Mouse (Mus musculus) forebrain, embryonic 15.5 days (tissue): ENCODE results near the gene Sarm1. TPM values are rescaled to one million over a fixed set of nuclear protein-coding genes. Genes with fewer than 3 reads are reported as not detected.

Experiments used
- ATAC-seq: fragments of 200-750 bp; cut with Nextera tagmentation; replicated peaks from 2 replicates; pipeline ENCODE4 v1.8.0; 2017; ENCODE audit warnings: mild to moderate bottlenecking, moderate TSS enrichment, moderate library complexity
- H3K27ac ChIP-seq: fragments of 300-500 bp; sonication (generic); replicated peaks from 2 replicates; pipeline ENCODE4 v1.5.1; 2015; ENCODE audit warnings: mild to moderate bottlenecking, inconsistent platforms
- H3K27me3 ChIP-seq: fragments of 300-500 bp; sonication (generic); 2 replicates; pipeline ENCODE4 v1.6.1; 2015; ENCODE audit warnings: inconsistent platforms
- H3K36me3 ChIP-seq: fragments of 300-500 bp; sonication (generic); 2 replicates; pipeline ENCODE4 v1.6.1; 2015; ENCODE audit warnings: mild to moderate bottlenecking, inconsistent platforms
- H3K4me1 ChIP-seq: fragments of 300-500 bp; sonication (generic); 2 replicates; pipeline ENCODE4 v1.6.1; 2015; ENCODE audit warnings: inconsistent platforms
- H3K4me2 ChIP-seq: fragments of 300-500 bp; sonication (generic); replicated peaks from 2 replicates; pipeline ENCODE4 v1.6.1; 2015; ENCODE audit warnings: mild to moderate bottlenecking, inconsistent platforms
- H3K4me3 ChIP-seq: fragments of 300-500 bp; sonication (generic); 2 replicates; pipeline ENCODE4 v1.5.1; 2015; ENCODE audit warnings: mild to moderate bottlenecking, inconsistent platforms
- H3K9ac ChIP-seq: fragments of 300-500 bp; sonication (generic); replicated peaks from 2 replicates; pipeline ENCODE4 v1.6.1; 2015; ENCODE audit warnings: mild to moderate bottlenecking, inconsistent platforms
- H3K9me3 ChIP-seq: fragments of 300-500 bp; sonication (generic); 2 replicates; pipeline ENCODE4 v1.6.1; 2016; ENCODE audit warnings: inconsistent platforms
- WGBS: fragments of 180-500 bp; shearing (Covaris S2); methylation state at CpG from one replicate; pipeline ENCODE4 v1.1.7; 2015; ENCODE audit warnings: mixed read lengths; 5-methylcytosine and 5-hydroxymethylcytosine counted together
- polyA plus RNA-seq: library from polyadenylated mRNA; unstranded; fragments of >200 nt; fragmentation: Nextera tagmentation; extraction: Ambion mirVana; gene quantifications from 2 replicates; pipeline ENCODE4 v1.2.1, GENCODE M21; 2015

Gene Sarm1
- polyA plus RNA-seq, 1 experiment from 2014 or later = 48.3 TPM

DNA sequence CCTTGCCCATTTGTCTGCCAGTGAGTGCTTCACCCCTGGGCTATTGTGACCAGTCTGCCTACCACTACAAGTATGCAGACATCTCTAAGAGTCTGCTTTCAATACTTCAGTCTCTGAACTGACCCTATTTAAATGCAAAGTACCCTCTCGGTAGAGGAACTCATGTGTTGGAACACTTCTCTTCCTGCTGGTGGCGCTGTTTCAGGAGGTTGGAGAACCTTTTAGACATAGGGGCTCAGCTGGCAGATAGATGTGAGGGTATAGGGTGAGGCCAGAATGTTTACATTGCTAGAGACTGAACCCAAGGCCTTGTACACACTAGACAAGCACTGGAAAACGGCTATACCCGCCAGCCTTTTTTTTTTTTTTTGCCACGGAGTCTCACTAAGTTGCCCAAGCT lies 69.2 kb downstream of the Sarm1 start:
- no peak for ATAC-seq
- Histone ChIP-seq H3K4me1 (no peaks in the 10 kb centered on the region), H3K4me3 (no peak overlapping the region), H3K27me3 (no peaks in the 10 kb centered on the region), H3K36me3 (no peaks in the 10 kb centered on the region), H3K9me3 (no peaks in the 10 kb centered on the region), H3K4me2 (no peak overlapping the region), H3K9ac (no peak overlapping the region), H3K27ac (no peak overlapping the region)
- 70% methylated on average over 5 of the region's 5 CpGs for WGBS

DNA sequence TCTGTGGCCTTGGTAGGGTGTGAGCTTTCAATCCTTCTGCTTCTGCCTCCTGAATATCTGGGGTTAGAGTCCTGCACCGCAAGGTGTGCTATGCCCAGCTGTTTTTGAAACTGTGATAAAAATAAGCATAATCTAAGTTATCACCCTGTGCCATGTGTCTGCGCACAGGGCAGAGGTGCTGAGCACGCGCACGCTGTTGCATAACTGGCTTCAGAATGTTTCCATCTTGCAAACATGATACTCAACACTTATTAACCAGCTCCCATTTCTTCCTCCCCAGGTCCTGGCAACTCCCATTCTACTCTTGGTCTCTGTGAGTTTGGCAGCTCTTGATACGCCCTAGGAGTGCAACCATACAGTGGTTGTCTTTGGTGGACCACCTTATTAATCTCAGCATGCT lies 69.9 kb downstream of the Sarm1 start:
- Histone ChIP-seq H3K27me3 (no peaks in the 10 kb centered on the region), H3K36me3 (no peaks in the 10 kb centered on the region), H3K4me1 (no peaks in the 10 kb centered on the region), H3K9me3 (no peaks in the 10 kb centered on the region), H3K4me3 (no peak overlapping the region), H3K27ac (no peak overlapping the region), H3K9ac (no peak overlapping the region), H3K4me2 (no peak overlapping the region)
- ATAC-seq = no peak
- WGBS = 93% methylated on average over 6 of the region's 6 CpGs

DNA sequence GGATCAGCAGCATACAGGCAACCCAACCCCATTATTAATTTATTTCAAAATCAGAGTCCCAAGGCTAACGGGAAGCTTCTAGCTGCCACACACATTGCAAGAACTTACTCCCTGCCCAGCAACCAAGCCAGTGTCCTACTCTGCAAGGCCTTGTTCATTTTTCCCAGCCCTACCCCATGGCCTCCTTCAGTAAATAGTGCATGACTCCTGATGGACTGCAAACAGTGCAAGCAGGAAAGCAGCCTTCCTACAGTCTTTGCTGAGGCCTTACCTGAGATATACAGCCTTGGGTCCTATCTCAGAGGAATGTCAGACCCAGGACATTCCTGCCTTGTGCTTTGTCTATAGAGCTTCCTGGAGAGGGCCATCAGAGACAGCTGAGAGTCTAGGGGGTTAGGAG lies 72.0 kb downstream of the Sarm1 start:
- H3K9ac ChIP-seq = no peak overlapping the region
- no peak overlapping the region for H3K4me2 ChIP-seq
- H3K36me3 ChIP-seq = no peaks in the 10 kb centered on the region
- H3K9me3 ChIP-seq = no peaks in the 10 kb centered on the region
- no peak overlapping the region for H3K4me3 ChIP-seq
- H3K4me1 ChIP-seq = no peaks in the 10 kb centered on the region
- ATAC-seq = no peak
- WGBS = 88% methylated on average over 1 of the region's 1 CpGs
- no peaks in the 10 kb centered on the region for H3K27me3 ChIP-seq
- no peak overlapping the region for H3K27ac ChIP-seq

DNA sequence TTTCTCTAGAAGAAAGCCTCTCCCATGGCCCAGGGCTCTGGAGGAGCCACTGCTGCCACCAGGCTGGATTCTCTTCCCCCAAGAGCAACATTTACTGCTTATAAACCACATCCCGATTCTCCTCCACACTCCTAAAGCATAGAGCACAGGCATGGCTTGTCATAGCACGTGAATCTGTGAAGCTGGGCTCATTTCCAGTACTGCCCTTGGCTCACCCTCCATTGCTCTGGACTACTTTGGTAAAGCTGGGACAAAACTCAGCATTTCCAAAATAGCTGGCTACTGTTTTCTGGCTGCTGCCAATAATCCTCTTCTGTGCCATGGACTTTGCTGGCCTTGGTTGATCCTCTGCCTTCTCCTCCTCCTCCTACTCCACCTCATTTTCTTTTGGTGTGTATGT lies 73.2 kb downstream of the Sarm1 start:
- WGBS = 71% methylated on average over 2 of the region's 2 CpGs
- H3K27ac ChIP-seq = no peak overlapping the region
- no peaks in the 10 kb centered on the region for H3K9me3 ChIP-seq
- no peak for ATAC-seq
- H3K9ac ChIP-seq = no peak overlapping the region
- H3K4me2 ChIP-seq = no peak overlapping the region
- H3K27me3 ChIP-seq = no peaks in the 10 kb centered on the region
- no peaks in the 10 kb centered on the region for H3K4me1 ChIP-seq
- H3K36me3 ChIP-seq = no peaks in the 10 kb centered on the region
- H3K4me3 ChIP-seq = no peak overlapping the region

Other genes with a start within 250 kb of the Sarm1 start
- gene 2610507B11Rik, start 236.0 kb downstream of the Sarm1 start, polyA plus RNA-seq = 58.5 and 60.5 TPM in 2 replicates
- gene BC030499, start 206.9 kb downstream of the Sarm1 start, polyA plus RNA-seq = 0.17 and 0.27 TPM in 2 replicates
- 23.2 and 26.1 TPM in 2 replicates for gene Spag5, start 196.2 kb downstream of the Sarm1 start, polyA plus RNA-seq
- 167 and 176 TPM in 2 replicates for gene Aldoc, start 174.8 kb downstream of the Sarm1 start, polyA plus RNA-seq
- gene Pigs, start 169.3 kb downstream of the Sarm1 start, polyA plus RNA-seq = 56.7 and 59.8 TPM in 2 replicates
- gene Unc119, start 154.3 kb downstream of the Sarm1 start, polyA plus RNA-seq = 78.9 and 82.4 TPM in 2 replicates
- gene Foxn1, start 111.2 kb downstream of the Sarm1 start, polyA plus RNA-seq = not detected in 2 replicates
- not detected in 2 replicates for gene Slc13a2, start 75.5 kb downstream of the Sarm1 start, polyA plus RNA-seq
- gene Slc46a1, start 32.1 kb downstream of the Sarm1 start, polyA plus RNA-seq = 20.2 and 21.7 TPM in 2 replicates
- gene Vtn, start 1.3 kb upstream of the Sarm1 start, polyA plus RNA-seq = 69.0 and 76.3 TPM in 2 replicates
- 0.41 TPM in 1 of 2 replicates, not detected in the other for gene Sebox, start 5.7 kb upstream of the Sarm1 start, polyA plus RNA-seq
- 86.1 and 86.7 TPM in 2 replicates for gene Tmem199, start 14.4 kb upstream of the Sarm1 start, polyA plus RNA-seq
- gene Poldip2, start 14.4 kb upstream of the Sarm1 start, polyA plus RNA-seq = 205 and 217 TPM in 2 replicates
- 66.8 and 67.1 TPM in 2 replicates for gene Tnfaip1, start 38.6 kb upstream of the Sarm1 start, polyA plus RNA-seq
- gene Ift20, start 38.6 kb upstream of the Sarm1 start, polyA plus RNA-seq = 112 and 113 TPM in 2 replicates
- 30.4 and 35.2 TPM in 2 replicates for gene Tmem97, start 53.0 kb upstream of the Sarm1 start, polyA plus RNA-seq
- gene Nlk, start 199.6 kb upstream of the Sarm1 start, polyA plus RNA-seq = 31.8 and 31.9 TPM in 2 replicates